Mouse (Mus musculus): ENCODE measurements around the gene Cebpa.

DNA sequence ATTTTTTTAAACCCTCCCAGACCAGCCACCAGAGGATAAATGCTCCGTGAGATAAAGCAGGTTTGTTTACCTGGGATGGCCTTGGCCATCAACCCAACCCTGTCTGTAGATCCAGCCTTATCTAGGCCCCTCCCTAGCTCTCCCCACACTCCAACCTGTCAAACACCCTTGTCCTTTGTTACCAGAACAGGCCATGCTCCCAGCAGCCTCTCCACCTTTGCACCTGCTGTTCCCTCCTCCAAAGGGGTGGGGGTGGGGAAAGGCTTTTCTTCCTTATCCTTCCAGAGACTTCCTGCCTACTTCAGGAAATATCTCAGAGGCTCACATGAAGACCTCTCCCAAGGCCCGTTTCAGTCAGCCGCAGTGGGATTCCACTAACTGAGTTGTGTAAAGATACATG lies 2.6 kb upstream of the Cebpa start:
- TF ChIP-seq POLR2A (IDR thresholded peaks at IDR 0.05; ENCODE audit: control insufficient read depth, extremely low read depth, insufficient read depth, low read length, poor library complexity): no peak
- no peak for TF ChIP-seq CTCF (IDR thresholded peaks at IDR 0.05; ENCODE audit: borderline replicate concordance, control insufficient read depth, extremely low read depth, insufficient read depth, low read length, poor library complexity)
